Mouse (Mus musculus): ENCODE results near the gene Nadk.

- no peak for TF ChIP-seq E2F4 (IDR thresholded peaks at IDR 0.05; ENCODE audit: insufficient read depth)
- no peak for TF ChIP-seq CEBPB (IDR thresholded peaks at IDR 0.05; ENCODE audit: insufficient read depth, poor library complexity, severe bottlenecking)
- no peak for TF ChIP-seq POLR2A (IDR thresholded peaks at IDR 0.05; ENCODE audit: insufficient read length, low read depth)
- no peak for TF ChIP-seq MYOG (IDR thresholded peaks at IDR 0.05; ENCODE audit: control insufficient read depth in 1 of 3, insufficient read depth in 1 of 3, insufficient read length in 2 of 3, low read depth in 2 of 3)
- TF ChIP-seq USF1 (IDR thresholded peaks at IDR 0.05; ENCODE audit: low read depth), result no peak
- no peak for TF ChIP-seq REST (IDR thresholded peaks at IDR 0.05; ENCODE audit: insufficient read depth, insufficient read length)
- no peak for TF ChIP-seq MYOD1 (IDR thresholded peaks at IDR 0.05; ENCODE audit: control insufficient read depth in 1 of 3, insufficient read length in 2 of 3, low read depth in 2 of 3)
- no peak for TF ChIP-seq TCF3 (IDR thresholded peaks at IDR 0.05; ENCODE audit: insufficient read length, low read depth)
- no peak for TF ChIP-seq TCF12 (IDR thresholded peaks at IDR 0.05; ENCODE audit: insufficient read depth, poor library complexity, severe bottlenecking)
- no peak for TF ChIP-seq MAX (IDR thresholded peaks at IDR 0.05; ENCODE audit: low read depth)
These were observed 27.2 kb downstream of the Nadk start for GRCm38 (mm10) chr4:155589356-155589755.
